Mouse (Mus musculus): ENCODE data around the gene En1. TPM values are rescaled to one million over a fixed set of nuclear protein-coding genes. Genes with fewer than 3 reads are reported as not detected.
A peak's percentile ranks its signal among the peaks of the same experiment; 100 is the strongest.

En1 gene
- polyA plus RNA-seq, 1 experiment from 2014 or later, result 1.1 TPM

DNA sequence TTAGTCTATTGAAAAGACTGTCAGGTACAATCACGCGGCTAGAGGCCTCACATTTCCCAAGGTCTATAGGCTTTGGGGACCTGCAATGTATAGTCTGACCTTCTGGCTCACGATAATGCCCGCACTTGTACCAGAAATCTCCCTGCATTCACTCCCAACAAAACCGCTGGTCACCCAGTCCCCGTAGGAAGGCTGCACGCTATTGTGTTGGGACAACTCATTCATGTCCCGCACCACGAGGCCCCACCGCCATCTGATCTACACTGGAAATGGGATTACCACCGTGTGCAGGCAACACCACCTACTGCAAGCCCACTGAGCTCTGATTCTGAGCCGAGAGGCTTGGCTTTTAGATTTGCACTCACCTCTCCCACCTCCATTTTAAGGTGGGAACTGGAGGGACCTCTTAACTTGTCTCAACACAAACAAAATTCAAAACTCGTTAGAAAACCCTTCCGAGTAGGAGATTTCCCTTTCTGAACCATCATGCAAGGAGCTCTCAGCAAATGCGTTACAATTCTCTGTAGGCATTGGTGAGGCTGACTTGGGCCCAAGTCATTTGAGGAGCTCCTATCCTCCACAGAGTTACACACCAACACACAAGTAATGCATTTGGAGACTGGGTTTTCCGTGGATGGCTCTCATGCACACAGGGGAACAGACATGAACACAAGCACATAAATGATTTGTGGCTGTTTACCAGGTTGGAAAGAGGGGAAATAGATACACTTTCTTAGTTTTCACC is 3.9 kb upstream of the En1 start:
- H3K4me3 ChIP-seq (ENCODE audit: low read depth, low read length), result no peak overlapping the region
- H3K9ac ChIP-seq (ENCODE audit: low read length), result no peak overlapping the region
- 0% methylated on average over 16 of the region's 16 CpGs for WGBS
- ATAC-seq (replicated peaks; ENCODE audit: low FRiP score) (no peak), DNase-seq (ENCODE audit: low spot score) (no peak)
- H3K36me3 ChIP-seq (ENCODE audit: control insufficient read depth, insufficient read depth, low read length), result no peaks in the 10 kb centered on the region
- H3K4me1 ChIP-seq (replicated peaks; ENCODE audit: control insufficient read depth, insufficient read depth, low read length), result peaks cover 5% of the 10 kb centered on the region; the same call in 1 of the 2 replicates
- peaks cover 91% of the 10 kb centered on the region for H3K27me3 ChIP-seq (ENCODE audit: control insufficient read depth, insufficient read depth, low read length)
- no peaks in the 10 kb centered on the region for H3K9me3 ChIP-seq (ENCODE audit: control insufficient read depth, low read length)
- no peak overlapping the region for H3K27ac ChIP-seq (ENCODE audit: low read depth, low read length)
- H3K4me2 ChIP-seq (ENCODE audit: low read depth, low read length, severe bottlenecking), result no peak overlapping the region

DNA sequence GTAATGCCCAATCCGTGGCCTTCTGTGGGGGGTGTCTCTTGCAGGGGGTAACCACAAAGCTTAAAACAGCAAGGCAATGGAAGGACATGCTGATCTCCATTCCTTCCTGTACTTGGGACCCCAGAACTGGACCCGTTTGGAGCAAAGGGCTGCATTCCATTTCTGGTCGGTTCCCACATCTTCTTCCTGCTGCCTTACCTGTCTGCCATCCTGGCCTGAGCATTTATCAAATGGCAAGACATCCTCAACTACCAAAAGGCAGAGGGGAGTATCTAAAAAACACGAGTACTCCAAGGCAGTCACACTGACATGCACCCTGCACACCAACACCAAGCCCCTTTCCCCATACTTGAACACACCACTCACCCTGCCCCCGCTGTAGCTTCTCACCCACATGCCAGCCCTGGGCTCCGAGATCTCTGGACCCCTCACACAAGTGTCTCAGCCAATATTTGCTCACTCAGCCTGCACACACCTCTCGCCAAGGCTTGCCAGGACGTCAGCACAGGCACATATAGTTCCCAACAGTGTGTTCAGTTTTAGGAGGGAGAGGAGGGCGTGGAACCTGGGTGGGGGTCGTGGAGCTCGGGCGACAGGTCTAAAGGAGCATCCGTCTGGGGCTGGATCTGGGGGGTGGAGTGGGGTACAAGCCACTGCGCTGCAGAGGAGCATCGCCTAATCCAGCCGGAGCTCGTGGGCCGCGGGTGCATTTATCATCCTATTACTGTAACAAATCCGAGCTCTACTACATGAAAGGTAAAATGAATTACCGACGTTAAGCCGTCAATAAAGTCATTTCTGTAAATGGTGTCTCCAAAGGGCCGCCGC is 2.7 kb upstream of the En1 start:
- DNase-seq (ENCODE audit: low spot score), result no peak
- H3K4me3 ChIP-seq (ENCODE audit: low read depth, low read length), result no peak overlapping the region
- no peaks in the 10 kb centered on the region for H3K36me3 ChIP-seq (ENCODE audit: control insufficient read depth, insufficient read depth, low read length)
- H3K4me1 ChIP-seq (replicated peaks; ENCODE audit: control insufficient read depth, insufficient read depth, low read length), result peaks cover 9% of the 10 kb centered on the region
- WGBS, result under 1% methylated on average over 25 of the region's 25 CpGs
- H3K4me2 ChIP-seq (ENCODE audit: low read depth, low read length, severe bottlenecking), result no peak overlapping the region
- no peaks in the 10 kb centered on the region for H3K9me3 ChIP-seq (ENCODE audit: control insufficient read depth, low read length)
- ATAC-seq (replicated peaks; ENCODE audit: low FRiP score), result no peak
- H3K9ac ChIP-seq (ENCODE audit: low read length), result no peak overlapping the region
- H3K27ac ChIP-seq (ENCODE audit: low read depth, low read length), result no peak overlapping the region
- peaks cover 89% of the 10 kb centered on the region for H3K27me3 ChIP-seq (ENCODE audit: control insufficient read depth, insufficient read depth, low read length)

DNA sequence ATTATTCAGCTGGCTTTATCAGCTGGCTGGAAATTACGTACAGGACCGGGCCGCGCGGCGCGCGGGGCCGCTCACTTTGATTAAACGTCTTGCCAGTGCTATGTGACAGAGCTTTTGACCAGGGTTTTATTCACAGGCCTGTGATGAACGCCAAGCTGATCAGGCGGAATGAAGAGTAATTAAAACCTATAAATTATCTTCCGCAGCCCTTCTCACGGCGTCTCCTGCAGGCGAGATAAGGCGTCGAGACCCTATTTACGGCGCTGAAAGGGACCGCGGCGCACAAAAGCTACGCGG is 2.1 kb upstream of the En1 start:
- H3K27ac ChIP-seq (ENCODE audit: low read depth, low read length), result no peak overlapping the region
- no peak for DNase-seq (ENCODE audit: low spot score)
- H3K9ac ChIP-seq (ENCODE audit: low read length), result no peak overlapping the region
- H3K9me3 ChIP-seq (ENCODE audit: control insufficient read depth, low read length), result no peaks in the 10 kb centered on the region
- no peak overlapping the region for H3K4me3 ChIP-seq (ENCODE audit: low read depth, low read length)
- no peaks in the 10 kb centered on the region for H3K36me3 ChIP-seq (ENCODE audit: control insufficient read depth, insufficient read depth, low read length)
- ATAC-seq (replicated peaks; ENCODE audit: low FRiP score), result no peak
- H3K4me2 ChIP-seq (ENCODE audit: low read depth, low read length, severe bottlenecking), result no peak overlapping the region
- H3K4me1 ChIP-seq (replicated peaks; ENCODE audit: control insufficient read depth, insufficient read depth, low read length), result peaks cover 9% of the 10 kb centered on the region
- WGBS, result under 1% methylated on average over 25 of the region's 25 CpGs
- H3K27me3 ChIP-seq (ENCODE audit: control insufficient read depth, insufficient read depth, low read length), result peaks cover 89% of the 10 kb centered on the region

DNA sequence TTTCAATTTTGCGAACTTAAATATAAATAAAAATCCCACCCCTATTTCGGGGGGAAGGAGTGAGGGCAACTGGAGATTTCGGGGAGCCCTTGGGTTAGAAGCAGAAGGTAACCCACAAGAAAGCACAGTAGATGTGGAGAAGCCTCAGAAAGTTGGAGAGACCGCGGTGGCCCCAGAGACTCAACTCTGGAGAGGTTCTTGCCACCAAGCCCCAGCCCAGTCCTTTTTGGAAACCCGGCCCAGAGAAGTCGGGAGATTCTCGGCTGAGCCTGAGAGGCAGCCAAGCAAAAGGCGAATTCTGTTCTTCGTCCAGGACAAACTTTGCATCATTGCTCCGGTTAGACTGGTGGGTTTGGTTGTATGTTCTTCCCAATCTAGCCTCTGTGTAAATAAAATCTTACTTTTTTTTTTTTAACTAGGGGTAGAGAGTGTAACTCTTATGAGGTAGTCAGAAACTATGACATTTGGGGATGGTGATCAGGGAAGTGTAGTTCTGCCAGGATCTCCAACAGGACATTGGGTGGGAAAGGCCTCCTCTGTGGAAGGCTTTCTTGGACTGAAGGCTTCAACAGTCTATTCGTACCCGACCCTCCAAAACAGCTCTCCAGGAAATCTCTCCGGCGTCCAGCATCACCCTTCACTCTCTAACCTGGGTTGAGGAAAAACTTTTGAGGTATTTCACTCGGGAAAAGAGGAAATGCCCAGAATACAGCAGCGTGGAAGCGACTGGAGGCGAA is 1.5 kb upstream of the En1 start:
- under 1% methylated on average over 19 of the region's 19 CpGs for WGBS
- Histone ChIP-seq H3K36me3 (ENCODE audit: control insufficient read depth, insufficient read depth, low read length) (no peaks in the 10 kb centered on the region), H3K4me3 (ENCODE audit: low read depth, low read length) (no peak overlapping the region), H3K9ac (ENCODE audit: low read length) (no peak overlapping the region), H3K27me3 (ENCODE audit: control insufficient read depth, insufficient read depth, low read length) (peaks cover 89% of the 10 kb centered on the region), H3K4me1 (replicated peaks; ENCODE audit: control insufficient read depth, insufficient read depth, low read length) (peaks cover 9% of the 10 kb centered on the region), H3K27ac (ENCODE audit: low read depth, low read length) (no peak overlapping the region), H3K4me2 (ENCODE audit: low read depth, low read length, severe bottlenecking) (no peak overlapping the region), H3K9me3 (ENCODE audit: control insufficient read depth, low read length) (no peaks in the 10 kb centered on the region)
- ATAC-seq (replicated peaks; ENCODE audit: low FRiP score), result no peak
- DNase-seq (ENCODE audit: low spot score), result no peak

DNA sequence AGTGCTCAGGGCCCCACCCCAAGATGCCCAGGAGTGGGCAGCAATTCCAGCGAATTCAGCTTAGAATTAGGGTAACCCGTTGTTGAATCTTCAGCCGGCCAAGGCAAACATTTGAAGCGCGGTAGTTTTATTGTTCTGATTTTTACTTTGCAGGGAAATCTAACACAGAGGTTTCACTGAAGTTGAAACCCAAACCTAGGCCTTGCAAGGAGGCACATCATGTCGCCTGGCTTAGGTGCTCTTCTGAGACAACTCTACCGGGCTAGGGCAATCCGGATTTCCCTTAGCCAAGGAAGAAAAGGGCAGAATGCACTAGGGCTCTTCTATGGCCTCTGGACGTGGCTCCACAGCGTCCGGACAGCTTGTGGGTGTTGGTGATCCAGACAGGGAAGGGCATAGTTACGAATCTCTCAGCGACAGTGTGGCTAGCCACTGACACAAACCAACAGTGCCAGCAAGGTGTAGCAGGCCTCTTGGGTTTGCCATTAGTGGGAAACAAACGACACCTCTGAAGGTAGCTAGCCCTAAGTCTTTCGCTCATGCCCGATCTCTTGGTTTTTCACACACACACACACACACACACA is 873 bp upstream of the En1 start:
- H3K4me1 ChIP-seq (replicated peaks; ENCODE audit: control insufficient read depth, insufficient read depth, low read length), result peaks cover 9% of the 10 kb centered on the region
- H3K9me3 ChIP-seq (ENCODE audit: control insufficient read depth, low read length), result no peaks in the 10 kb centered on the region
- H3K9ac ChIP-seq (ENCODE audit: low read length), result no peak overlapping the region
- no peak for DNase-seq (ENCODE audit: low spot score)
- ATAC-seq (replicated peaks; ENCODE audit: low FRiP score), result no peak
- H3K4me2 ChIP-seq (ENCODE audit: low read depth, low read length, severe bottlenecking), result no peak overlapping the region
- H3K36me3 ChIP-seq (ENCODE audit: control insufficient read depth, insufficient read depth, low read length), result no peaks in the 10 kb centered on the region
- no peak overlapping the region for H3K27ac ChIP-seq (ENCODE audit: low read depth, low read length)
- no peak overlapping the region for H3K4me3 ChIP-seq (ENCODE audit: low read depth, low read length)
- peaks cover 88% of the 10 kb centered on the region for H3K27me3 ChIP-seq (ENCODE audit: control insufficient read depth, insufficient read depth, low read length)
- 2% methylated on average over 16 of the region's 16 CpGs for WGBS

DNA sequence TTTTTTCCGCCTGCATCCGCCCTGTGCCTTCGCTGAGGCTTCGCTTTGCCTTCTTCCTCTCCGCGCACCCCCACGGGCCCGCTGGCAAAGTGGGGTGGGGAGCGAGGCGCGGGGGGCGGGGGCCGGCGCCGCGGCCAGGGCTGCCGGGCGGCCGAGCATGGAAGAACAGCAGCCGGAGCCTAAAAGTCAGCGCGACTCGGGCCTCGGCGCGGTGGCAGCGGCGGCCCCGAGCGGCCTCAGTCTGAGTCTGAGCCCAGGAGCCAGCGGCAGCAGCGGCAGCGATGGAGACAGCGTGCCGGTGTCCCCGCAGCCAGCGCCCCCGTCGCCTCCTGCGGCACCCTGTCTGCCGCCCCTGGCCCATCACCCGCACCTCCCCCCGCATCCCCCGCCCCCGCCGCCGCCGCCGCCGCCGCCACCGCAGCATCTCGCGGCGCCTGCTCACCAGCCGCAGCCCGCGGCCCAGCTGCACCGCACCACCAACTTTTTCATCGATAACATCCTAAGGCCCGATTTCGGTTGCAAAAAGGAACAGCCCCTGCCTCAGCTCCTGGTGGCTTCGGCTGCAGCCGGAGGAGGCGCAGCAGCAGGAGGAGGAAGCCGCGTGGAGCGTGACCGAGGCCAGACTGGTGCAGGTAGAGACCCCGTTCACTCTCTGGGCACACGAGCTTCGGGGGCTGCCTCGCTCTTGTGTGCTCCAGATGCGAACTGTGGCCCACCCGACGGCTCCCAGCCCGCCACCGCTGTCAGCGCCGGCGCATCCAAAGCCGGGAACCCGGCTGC is 848 bp downstream of the En1 start:
- Histone ChIP-seq H3K27me3 (ENCODE audit: control insufficient read depth, insufficient read depth, low read length) (peaks cover 89% of the 10 kb centered on the region), H3K9ac (ENCODE audit: low read length) (peak overlapping the region; percentile 35; the same call in 1 of the 2 replicates), H3K4me1 (replicated peaks; ENCODE audit: control insufficient read depth, insufficient read depth, low read length) (peaks cover 11% of the 10 kb centered on the region), H3K9me3 (ENCODE audit: control insufficient read depth, low read length) (no peaks in the 10 kb centered on the region), H3K36me3 (ENCODE audit: control insufficient read depth, insufficient read depth, low read length) (no peaks in the 10 kb centered on the region), H3K4me2 (ENCODE audit: low read depth, low read length, severe bottlenecking) (peak overlapping the region; percentile 51), H3K27ac (ENCODE audit: low read depth, low read length) (no peak overlapping the region), H3K4me3 (ENCODE audit: low read depth, low read length) (peak overlapping the region; percentile 32)
- DNase-seq (ENCODE audit: low spot score) (no peak), ATAC-seq (replicated peaks; ENCODE audit: low FRiP score) (peak; percentile 40)
- under 1% methylated on average over 82 of the region's 83 CpGs for WGBS

DNA sequence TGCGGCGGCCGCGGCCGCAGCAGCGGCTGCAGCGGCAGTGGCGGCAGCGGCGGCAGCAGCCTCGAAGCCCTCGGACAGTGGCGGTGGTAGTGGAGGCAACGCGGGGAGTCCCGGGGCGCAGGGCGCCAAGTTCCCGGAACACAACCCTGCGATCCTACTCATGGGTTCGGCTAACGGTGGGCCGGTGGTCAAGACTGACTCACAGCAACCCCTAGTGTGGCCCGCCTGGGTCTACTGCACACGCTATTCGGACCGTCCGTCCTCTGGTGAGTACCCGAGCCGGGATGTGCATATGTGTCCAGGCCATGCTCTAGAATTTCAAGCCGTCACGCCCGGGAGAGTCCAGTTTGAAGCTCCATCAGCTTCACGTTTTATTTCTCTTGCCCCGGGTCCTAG is 1.4 kb downstream of the En1 start:
- Histone ChIP-seq H3K4me2 (ENCODE audit: low read depth, low read length, severe bottlenecking) (peak overlapping the region; percentile 51), H3K27me3 (ENCODE audit: control insufficient read depth, insufficient read depth, low read length) (peaks cover 89% of the 10 kb centered on the region), H3K4me3 (ENCODE audit: low read depth, low read length) (peak overlapping the region; percentile 32), H3K36me3 (ENCODE audit: control insufficient read depth, insufficient read depth, low read length) (no peaks in the 10 kb centered on the region), H3K27ac (ENCODE audit: low read depth, low read length) (no peak overlapping the region), H3K9me3 (ENCODE audit: control insufficient read depth, low read length) (no peaks in the 10 kb centered on the region), H3K9ac (ENCODE audit: low read length) (no peak overlapping the region), H3K4me1 (replicated peaks; ENCODE audit: control insufficient read depth, insufficient read depth, low read length) (peaks cover 11% of the 10 kb centered on the region)
- ATAC-seq (replicated peaks; ENCODE audit: low FRiP score), result peak; percentile 32; the same call in 1 of the 2 replicates
- under 1% methylated on average over 35 of the region's 35 CpGs for WGBS
- no peak for DNase-seq (ENCODE audit: low spot score)

All from forebrain, embryonic 11.5 days (tissue).